Mouse (Mus musculus) midbrain, embryonic 13.5 days (tissue): ENCODE results near the gene Ankdd1a. TPM values are rescaled to one million over a fixed set of nuclear protein-coding genes. Genes with fewer than 3 reads are reported as not detected.

Experiments used
- ATAC-seq: fragments of 200-750 bp; cut with Nextera tagmentation; 2 replicates; pipeline ENCODE4 v1.8.0; 2017; ENCODE audit warnings: mild to moderate bottlenecking, moderate TSS enrichment, moderate library complexity
- H3K27ac ChIP-seq: fragments of 300-500 bp; sonication (generic); 2 replicates; pipeline ENCODE4 v1.5.1; 2015; ENCODE audit warnings: inconsistent platforms, mild to moderate bottlenecking, moderate library complexity
- H3K27me3 ChIP-seq: fragments of 300-500 bp; sonication (generic); 2 replicates; pipeline ENCODE4 v1.6.1; 2015; ENCODE audit warnings: mild to moderate bottlenecking, inconsistent platforms
- H3K36me3 ChIP-seq: fragments of 300-500 bp; sonication (generic); 2 replicates; pipeline ENCODE4 v1.6.1; 2015; ENCODE audit warnings: mild to moderate bottlenecking, inconsistent platforms
- H3K4me1 ChIP-seq: fragments of 300-500 bp; sonication (generic); replicated peaks from 2 replicates; pipeline ENCODE4 v1.6.1; 2015; ENCODE audit warnings: inconsistent platforms
- H3K4me2 ChIP-seq: fragments of 300-500 bp; sonication (generic); replicated peaks from 2 replicates; pipeline ENCODE4 v1.6.1; 2015; ENCODE audit warnings: moderate library complexity, mild to moderate bottlenecking, inconsistent platforms
- H3K4me3 ChIP-seq: fragments of 300-500 bp; sonication (generic); replicated peaks from 2 replicates; pipeline ENCODE4 v1.5.1; 2015; ENCODE audit warnings: mild to moderate bottlenecking, inconsistent platforms
- H3K9ac ChIP-seq: fragments of 300-500 bp; sonication (generic); replicated peaks from 2 replicates; pipeline ENCODE4 v1.6.1; 2015; ENCODE audit warnings: mild to moderate bottlenecking, inconsistent platforms
- H3K9me3 ChIP-seq: fragments of 300-500 bp; sonication (generic); 2 replicates; pipeline ENCODE4 v1.6.1; 2016; ENCODE audit warnings: mild to moderate bottlenecking, inconsistent platforms
- WGBS: fragments of 180-500 bp; shearing (Covaris S2); methylation state at CpG from one replicate; pipeline ENCODE4 v1.1.7; 2015; 5-methylcytosine and 5-hydroxymethylcytosine counted together
- polyA plus RNA-seq: library from polyadenylated mRNA; unstranded; fragments of >200 nt; fragmentation: Nextera tagmentation; extraction: Ambion mirVana; gene quantifications from 2 replicates; pipeline ENCODE4 v1.2.1, GENCODE M21; 2015

Gene Ankdd1a
- 0.63 and 0.72 TPM in 2 replicates for polyA plus RNA-seq

DNA sequence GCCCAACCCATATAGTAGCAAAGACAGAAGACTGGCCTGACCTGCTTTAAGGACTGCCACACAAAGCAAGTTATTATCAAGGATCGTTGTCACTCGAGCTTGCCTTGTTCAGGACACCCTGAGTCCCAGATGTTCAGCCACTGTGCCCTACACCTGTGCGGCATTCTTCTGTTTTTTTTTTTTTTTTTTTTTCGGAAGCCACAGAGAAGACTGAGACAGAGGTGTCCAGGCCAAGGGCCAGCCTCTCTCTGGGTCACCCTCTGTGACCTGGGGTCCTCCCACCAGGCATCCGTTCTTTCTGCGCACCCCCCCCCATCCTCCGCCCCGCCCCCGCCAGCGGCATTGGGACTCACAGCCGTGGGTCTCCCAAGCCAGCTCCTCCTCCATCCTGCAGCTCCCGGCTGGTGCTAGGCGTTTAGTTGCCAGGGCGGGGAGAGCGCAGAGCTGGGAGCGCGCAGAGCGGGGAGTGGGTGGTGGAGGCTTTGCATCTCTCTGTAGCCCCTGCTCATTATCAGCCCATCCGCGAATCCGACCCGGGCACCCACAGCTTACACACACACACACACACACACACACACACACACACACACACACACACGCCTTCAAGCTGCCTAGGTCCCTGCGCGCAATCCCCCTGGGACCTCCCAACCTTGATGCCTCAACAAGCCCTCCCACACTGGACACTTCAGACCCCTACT is at the start of gene Ankdd1a:
TSS of gene Ankdd1a (minus strand) at position 387 of the 698 bp plus-strand sequence.
- ATAC-seq, result peak; percentile 84

DNA sequence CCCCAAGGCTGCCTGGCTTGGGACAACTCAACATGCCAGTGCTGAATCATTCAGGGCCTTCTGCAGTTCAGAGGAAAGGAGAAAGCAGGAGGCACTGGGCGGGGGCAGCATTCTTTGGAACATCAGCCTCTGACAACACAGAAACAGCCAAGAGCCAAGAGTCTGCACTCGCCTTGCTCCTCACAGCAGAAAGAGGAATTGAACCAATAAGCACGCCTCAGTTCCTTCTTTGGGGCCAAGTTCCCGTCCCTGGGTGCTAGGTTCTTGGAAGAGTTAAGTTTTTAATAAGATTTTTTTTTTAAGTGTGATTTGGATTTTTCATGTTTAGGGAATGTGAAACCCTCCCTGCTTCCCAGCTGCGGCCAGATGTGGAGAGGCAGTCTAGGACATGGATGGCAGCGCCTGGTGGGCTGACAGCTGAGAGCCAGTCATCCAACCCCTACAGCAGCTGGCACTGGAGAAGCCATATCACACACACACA is 49.5 kb upstream of the Ankdd1a start:
- Histone ChIP-seq H3K4me2 (no peak overlapping the region), H3K27ac (no peak overlapping the region), H3K9me3 (no peaks in the 10 kb centered on the region), H3K4me1 (no peaks in the 10 kb centered on the region), H3K27me3 (no peaks in the 10 kb centered on the region), H3K4me3 (no peak overlapping the region), H3K36me3 (peaks cover 10% of the 10 kb centered on the region), H3K9ac (no peak overlapping the region)
- WGBS, result 85% methylated on average over 6 of the region's 6 CpGs
- no peak for ATAC-seq

More for the DNA sequence above, at the start of gene Ankdd1a:
- H3K36me3 ChIP-seq, result no peaks in the 10 kb centered on the region
- WGBS, result 4% methylated on average over 24 of the region's 25 CpGs
- H3K4me1 ChIP-seq, result peaks cover 15% of the 10 kb centered on the region
- peak within 1 kb of the TSS; percentile 61 for H3K9ac ChIP-seq
- no peaks in the 10 kb centered on the region for H3K9me3 ChIP-seq
- peak within 1 kb of the TSS; percentile 37 for H3K4me3 ChIP-seq
- peak within 1 kb of the TSS; percentile 62 for H3K4me2 ChIP-seq
- no peaks in the 10 kb centered on the region for H3K27me3 ChIP-seq
- H3K27ac ChIP-seq, result peak within 1 kb of the TSS; percentile 21

DNA sequence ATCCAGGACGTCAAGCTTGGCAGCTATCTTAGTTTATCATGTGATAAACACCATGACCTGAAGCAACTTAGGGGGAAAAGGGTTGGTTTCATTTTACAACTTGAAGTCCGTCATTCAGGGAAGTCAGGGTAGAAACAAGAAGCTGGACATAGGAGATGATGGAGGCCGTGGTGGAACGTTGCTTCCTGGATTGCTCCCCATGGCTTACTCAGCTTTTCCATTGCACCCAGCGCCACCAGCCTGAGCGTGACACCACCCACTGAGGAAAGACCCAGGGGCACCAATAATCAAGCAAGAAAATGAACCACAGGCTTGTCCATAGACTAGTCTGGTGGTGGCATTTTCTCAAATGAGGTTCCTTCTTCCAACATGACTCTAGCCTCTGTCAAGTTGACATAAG is 48.8 kb upstream of the Ankdd1a start:
- Histone ChIP-seq H3K36me3 (peaks cover 10% of the 10 kb centered on the region), H3K27me3 (no peaks in the 10 kb centered on the region), H3K9me3 (no peaks in the 10 kb centered on the region), H3K27ac (no peak overlapping the region), H3K4me3 (no peak overlapping the region), H3K4me2 (no peak overlapping the region), H3K9ac (no peak overlapping the region), H3K4me1 (no peaks in the 10 kb centered on the region)
- 98% methylated on average over 6 of the region's 6 CpGs for WGBS
- no peak for ATAC-seq

DNA sequence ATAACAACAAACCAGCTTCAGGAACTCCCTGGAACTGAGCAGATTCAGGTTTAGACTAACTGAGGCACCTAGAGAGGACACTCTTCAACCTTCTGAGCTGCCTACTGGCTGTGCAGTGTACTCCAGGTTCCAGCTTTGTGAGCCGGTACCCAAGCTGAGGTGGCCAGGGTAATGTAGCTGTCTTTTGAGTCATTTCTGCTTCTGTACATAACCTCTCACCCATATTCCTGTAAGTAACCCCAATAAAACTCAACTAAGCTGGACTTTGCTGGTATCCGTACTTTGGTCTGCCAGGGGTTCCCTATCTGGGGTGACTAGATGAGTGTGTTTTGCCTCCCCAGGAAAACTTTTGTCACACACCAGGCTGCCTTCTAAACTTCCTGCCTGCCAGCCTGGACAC is 44.7 kb upstream of the Ankdd1a start:
- no peak for ATAC-seq
- Histone ChIP-seq H3K36me3 (peaks cover 21% of the 10 kb centered on the region), H3K4me2 (no peak overlapping the region), H3K27me3 (no peaks in the 10 kb centered on the region), H3K9me3 (no peaks in the 10 kb centered on the region), H3K9ac (no peak overlapping the region), H3K4me1 (peaks cover 10% of the 10 kb centered on the region), H3K4me3 (no peak overlapping the region), H3K27ac (no peak overlapping the region)
- WGBS, result 93% methylated on average over 2 of the region's 2 CpGs

DNA sequence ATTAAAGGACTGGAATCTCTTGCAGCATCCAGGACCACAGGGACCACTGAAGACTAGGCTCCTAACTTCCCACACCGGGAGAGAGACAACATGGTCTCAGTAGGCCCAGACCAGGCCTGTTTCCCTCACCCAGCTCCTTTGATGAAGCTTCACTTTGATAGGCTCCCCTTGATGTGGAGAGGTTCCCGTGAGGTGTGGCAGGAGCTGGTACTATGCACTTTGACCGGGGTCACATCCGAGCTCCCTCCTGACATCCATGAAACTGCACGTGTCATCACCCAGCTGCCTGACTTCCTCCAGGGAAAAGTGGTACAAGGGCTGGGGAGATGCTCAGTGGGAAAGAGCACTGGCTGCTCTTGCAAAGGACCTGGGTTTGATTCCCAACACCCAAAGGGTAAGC is 43.1 kb upstream of the Ankdd1a start:
- Histone ChIP-seq H3K36me3 (peaks cover 25% of the 10 kb centered on the region), H3K27ac (no peak overlapping the region), H3K9me3 (no peaks in the 10 kb centered on the region), H3K4me2 (no peak overlapping the region), H3K4me1 (peaks cover 10% of the 10 kb centered on the region), H3K27me3 (no peaks in the 10 kb centered on the region), H3K4me3 (no peak overlapping the region), H3K9ac (no peak overlapping the region)
- no peak for ATAC-seq
- WGBS, result 93% methylated on average over 5 of the region's 5 CpGs

DNA sequence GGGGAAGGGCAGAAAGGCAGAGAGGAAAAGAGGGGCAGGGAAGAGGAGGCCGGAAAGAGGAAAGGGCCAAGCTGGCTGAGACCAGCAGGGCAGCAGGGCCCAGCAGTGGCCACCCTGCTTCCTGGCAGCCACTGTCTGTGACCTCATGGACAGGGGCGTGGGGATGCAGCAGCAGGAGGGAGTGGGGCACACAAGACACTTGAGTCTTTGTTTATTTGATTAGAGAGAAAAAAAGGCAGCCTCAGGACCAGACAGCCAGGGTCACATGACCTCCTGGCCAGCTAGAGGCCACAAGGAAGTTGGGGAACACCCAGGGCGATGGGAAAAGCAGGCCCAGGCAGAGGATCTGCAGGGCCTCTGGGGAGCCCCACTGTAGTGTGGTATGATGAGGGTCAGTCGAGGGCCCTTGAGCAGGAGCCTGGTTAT is 42.1 kb upstream of the Ankdd1a start:
- no peak overlapping the region for H3K27ac ChIP-seq
- WGBS, result 47% methylated on average over 4 of the region's 4 CpGs
- H3K9me3 ChIP-seq, result no peaks in the 10 kb centered on the region
- ATAC-seq, result no peak
- H3K27me3 ChIP-seq, result no peaks in the 10 kb centered on the region
- H3K4me2 ChIP-seq, result no peak overlapping the region
- peaks cover 28% of the 10 kb centered on the region for H3K36me3 ChIP-seq
- peaks cover 10% of the 10 kb centered on the region for H3K4me1 ChIP-seq
- no peak overlapping the region for H3K4me3 ChIP-seq
- 0 out of 2 replicates have a peak overlapping the region, but pooled peaks have one; percentile 21 for H3K9ac ChIP-seq

DNA sequence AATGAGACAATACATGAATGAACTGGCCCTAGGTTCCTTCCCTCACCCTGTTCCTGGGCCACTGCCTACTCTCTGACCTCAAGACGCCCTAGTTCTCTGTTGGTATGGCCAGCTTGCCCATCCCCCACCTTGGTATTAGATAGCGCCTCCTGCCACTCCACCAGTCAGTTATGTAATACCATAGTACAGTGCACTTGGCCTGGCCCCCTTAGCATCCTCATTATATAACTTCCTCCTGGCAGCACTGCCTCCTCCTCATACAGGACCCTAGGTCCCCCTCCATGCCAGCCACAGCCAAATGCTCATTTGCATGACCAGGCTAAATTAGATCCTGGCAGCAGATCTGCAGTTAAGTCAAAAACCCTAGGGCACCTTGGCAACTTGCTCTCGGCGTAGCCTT is 41.0 kb upstream of the Ankdd1a start:
- H3K27me3 ChIP-seq, result no peaks in the 10 kb centered on the region
- no peak overlapping the region for H3K4me2 ChIP-seq
- H3K36me3 ChIP-seq, result peaks cover 38% of the 10 kb centered on the region
- H3K9ac ChIP-seq, result no peak overlapping the region
- H3K27ac ChIP-seq, result no peak overlapping the region
- H3K4me1 ChIP-seq, result peaks cover 10% of the 10 kb centered on the region
- no peaks in the 10 kb centered on the region for H3K9me3 ChIP-seq
- H3K4me3 ChIP-seq, result no peak overlapping the region
- no peak for ATAC-seq
- 89% methylated on average over 4 of the region's 4 CpGs for WGBS

DNA sequence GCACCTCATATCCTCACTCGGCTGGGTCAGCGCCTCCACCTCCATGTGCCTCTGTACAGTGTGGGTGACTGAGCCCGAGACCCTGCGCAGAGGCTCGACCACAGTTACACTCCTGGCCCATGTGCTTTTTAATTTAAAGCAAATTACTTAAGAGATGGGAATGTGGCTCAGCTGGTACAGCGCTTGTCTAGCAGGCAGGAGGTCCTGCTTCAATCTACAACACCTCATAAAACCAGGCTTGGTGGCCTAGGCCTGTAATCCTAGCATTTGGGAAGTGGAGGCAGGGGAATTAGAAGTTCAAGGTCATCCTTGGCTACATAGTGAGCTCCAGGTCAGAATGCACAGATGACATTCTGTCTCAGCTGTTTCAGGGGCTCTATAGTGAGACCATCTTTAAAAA is 38.8 kb upstream of the Ankdd1a start:
- peaks cover 38% of the 10 kb centered on the region for H3K36me3 ChIP-seq
- no peaks in the 10 kb centered on the region for H3K27me3 ChIP-seq
- ATAC-seq, result no peak
- H3K4me3 ChIP-seq, result no peak overlapping the region
- WGBS, result 95% methylated on average over 6 of the region's 6 CpGs
- no peak overlapping the region for H3K9ac ChIP-seq
- peaks cover 21% of the 10 kb centered on the region for H3K4me1 ChIP-seq
- H3K27ac ChIP-seq, result no peak overlapping the region
- no peak overlapping the region for H3K4me2 ChIP-seq
- no peaks in the 10 kb centered on the region for H3K9me3 ChIP-seq

DNA sequence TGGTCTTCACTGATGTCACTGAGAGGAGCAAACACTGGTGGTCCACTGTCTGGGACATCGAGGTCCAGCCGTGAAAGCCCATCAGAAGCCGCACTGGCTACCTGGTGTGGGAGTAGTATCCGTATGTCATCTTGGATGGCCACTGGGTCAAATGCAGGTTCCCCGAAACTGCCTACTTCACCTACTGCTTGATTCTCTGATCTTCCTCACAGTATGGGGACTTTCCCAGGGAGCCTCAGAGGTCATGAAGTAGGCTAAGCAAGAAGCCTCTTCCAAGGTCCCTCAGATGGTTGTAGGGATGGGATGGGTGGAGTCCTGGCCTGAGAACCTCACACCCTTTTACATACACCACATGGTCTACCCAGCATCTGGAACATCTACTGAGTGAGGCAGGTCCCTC is 37.0 kb upstream of the Ankdd1a start:
- no peak overlapping the region for H3K4me3 ChIP-seq
- over 99% methylated on average over 5 of the region's 5 CpGs for WGBS
- no peak overlapping the region for H3K4me2 ChIP-seq
- ATAC-seq, result no peak
- no peak overlapping the region for H3K27ac ChIP-seq
- no peak overlapping the region for H3K9ac ChIP-seq
- H3K4me1 ChIP-seq, result peaks cover 16% of the 10 kb centered on the region
- peaks cover 27% of the 10 kb centered on the region for H3K36me3 ChIP-seq
- no peaks in the 10 kb centered on the region for H3K9me3 ChIP-seq
- no peaks in the 10 kb centered on the region for H3K27me3 ChIP-seq

DNA sequence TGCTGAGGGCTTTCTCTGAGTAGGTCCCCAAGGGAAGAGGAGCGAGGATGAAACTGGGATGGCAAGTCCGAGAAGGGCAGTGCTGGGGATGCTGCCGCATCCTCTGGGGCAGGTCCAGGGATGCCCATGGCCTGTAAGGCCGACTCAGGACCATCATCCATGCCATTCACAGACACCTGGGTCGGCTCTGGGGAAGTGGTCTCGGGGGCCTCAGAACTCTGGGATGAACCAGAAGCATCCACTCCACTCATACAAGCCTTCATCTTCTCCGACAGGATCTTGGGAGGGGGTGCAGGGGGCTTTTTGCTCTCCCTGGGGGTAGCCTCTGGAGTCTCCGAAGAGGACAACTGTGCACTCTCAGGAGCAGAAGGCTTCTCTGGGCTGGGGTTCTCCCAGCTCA is 36.4 kb upstream of the Ankdd1a start:
- no peaks in the 10 kb centered on the region for H3K9me3 ChIP-seq
- H3K4me3 ChIP-seq, result no peak overlapping the region
- no peak for ATAC-seq
- WGBS, result 95% methylated on average over 8 of the region's 8 CpGs
- H3K9ac ChIP-seq, result no peak overlapping the region
- H3K4me2 ChIP-seq, result no peak overlapping the region
- H3K36me3 ChIP-seq, result peaks cover 27% of the 10 kb centered on the region
- no peaks in the 10 kb centered on the region for H3K27me3 ChIP-seq
- H3K27ac ChIP-seq, result no peak overlapping the region
- H3K4me1 ChIP-seq, result peaks cover 12% of the 10 kb centered on the region

DNA sequence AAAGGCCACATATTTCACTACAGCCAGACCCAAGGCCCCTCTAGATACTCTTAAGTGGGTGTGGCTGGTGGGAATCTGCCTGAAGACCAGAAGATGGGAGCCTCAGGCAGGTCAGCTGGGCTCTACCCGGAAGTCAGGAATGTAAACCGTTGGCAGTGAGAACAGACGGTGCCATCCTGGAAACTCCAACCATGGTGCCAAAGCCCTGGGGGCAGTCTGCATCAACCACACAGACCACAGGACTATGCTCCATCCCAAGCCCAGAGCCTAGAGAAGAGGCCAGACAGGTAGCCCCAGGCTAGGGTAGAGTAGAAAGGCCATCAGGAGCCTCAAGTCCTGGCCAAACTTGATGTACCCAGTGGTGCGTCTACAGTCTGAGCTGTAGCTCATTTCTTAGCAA is 35.6 kb upstream of the Ankdd1a start:
- peaks cover 27% of the 10 kb centered on the region for H3K36me3 ChIP-seq
- no peak overlapping the region for H3K4me3 ChIP-seq
- H3K27ac ChIP-seq, result no peak overlapping the region
- H3K4me1 ChIP-seq, result peaks cover 17% of the 10 kb centered on the region
- H3K9ac ChIP-seq, result no peak overlapping the region
- no peaks in the 10 kb centered on the region for H3K9me3 ChIP-seq
- 88% methylated on average over 4 of the region's 4 CpGs for WGBS
- H3K27me3 ChIP-seq, result no peaks in the 10 kb centered on the region
- no peak for ATAC-seq
- no peak overlapping the region for H3K4me2 ChIP-seq

DNA sequence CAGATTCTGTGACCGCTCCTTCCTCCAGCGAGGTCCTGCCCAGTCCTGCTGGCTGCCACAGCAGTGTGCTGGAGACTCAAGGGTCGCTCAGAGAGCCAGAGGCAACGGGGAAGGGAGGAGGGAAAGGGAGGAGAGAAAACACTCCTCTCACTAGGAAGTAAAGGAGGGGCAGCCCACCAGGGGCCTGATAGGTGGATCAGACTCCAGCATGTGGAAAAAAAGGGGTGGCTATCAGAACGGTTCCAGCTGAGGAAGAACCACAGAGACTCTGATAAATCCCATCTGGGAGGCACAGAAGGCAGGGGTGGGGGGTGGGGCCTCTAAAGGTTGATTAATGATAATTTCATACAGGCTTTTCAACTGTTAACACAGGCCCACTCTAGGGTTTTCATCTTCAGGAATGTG is 35.0 kb upstream of the Ankdd1a start:
- Histone ChIP-seq H3K36me3 (peaks cover 27% of the 10 kb centered on the region), H3K27me3 (no peaks in the 10 kb centered on the region), H3K4me2 (no peak overlapping the region), H3K27ac (no peak overlapping the region), H3K4me3 (no peak overlapping the region), H3K9me3 (no peaks in the 10 kb centered on the region), H3K9ac (no peak overlapping the region), H3K4me1 (peaks cover 19% of the 10 kb centered on the region)
- 22% methylated on average over 5 of the region's 5 CpGs for WGBS
- ATAC-seq, result no peak

DNA sequence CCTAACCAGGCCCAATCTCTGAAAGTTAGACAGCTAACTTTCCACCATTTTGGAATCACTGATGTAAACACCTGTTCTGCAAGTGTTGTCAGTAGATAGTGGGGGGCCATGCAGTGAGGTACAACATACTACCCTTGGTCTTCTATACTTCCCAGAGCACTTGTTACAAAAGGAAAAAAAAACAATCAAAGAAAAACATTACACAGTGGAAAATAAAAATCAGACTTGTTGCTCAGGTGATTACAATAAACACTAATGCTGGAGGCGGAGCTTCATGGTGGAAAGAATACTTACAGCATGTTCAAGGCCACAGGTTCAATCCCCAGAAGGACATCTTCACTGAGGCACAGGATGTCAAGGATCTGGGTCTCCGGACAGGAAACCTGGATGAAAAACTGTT is 32.7 kb upstream of the Ankdd1a start:
- Histone ChIP-seq H3K9ac (no peak overlapping the region), H3K4me3 (no peak overlapping the region), H3K4me2 (no peak overlapping the region), H3K4me1 (peaks cover 30% of the 10 kb centered on the region), H3K27ac (no peak overlapping the region), H3K9me3 (no peaks in the 10 kb centered on the region), H3K36me3 (peaks cover 19% of the 10 kb centered on the region), H3K27me3 (no peaks in the 10 kb centered on the region)
- ATAC-seq, result no peak
- 96% methylated on average over 2 of the region's 2 CpGs for WGBS
